Mouse (Mus musculus) cerebellum, postnatal 36 days (tissue): ENCODE data around the gene Slc6a20b.

Experiments used
- DNase-seq, 2 experiments: peaks; one replicate each; pipeline ENCODE4 v3.0.0; 2021 to 2022; ENCODE audit warnings: mixed read lengths in 2 of 2

Slc6a20b gene

GRCm38 (mm10) chr9:123589240-123589910 is 43.0 kb downstream of the Slc6a20b start:
- no peak for DNase-seq

- DNase-seq = peak; percentile 16 to 19
Observed at GRCm38 (mm10) chr9:123577360-123578192, 54.8 kb downstream of the Slc6a20b start.

- no peak for DNase-seq
Observed at GRCm38 (mm10) chr9:123554599-123554998, 77.8 kb downstream of the Slc6a20b start.
